Mouse (Mus musculus): Measurements from ENCODE around the gene Adamtsl1.

GRCm38 (mm10) chr4:86030208-86030607 is 516.2 kb downstream of the Adamtsl1 start:
- TF ChIP-seq CTCF (IDR thresholded peaks at IDR 0.05): no peak
- 0 out of 2 replicates have a peak, but pooled peaks have one; percentile 33 for TF ChIP-seq EP300 (IDR thresholded peaks at IDR 0.05)
